Mouse (Mus musculus): ENCODE measurements around the gene Cnbp.

Cnbp gene

GRCm38 (mm10) chr6:87850900-87851614, at the start of gene Cnbp:
TSS of gene Cnbp (minus strand) at chr6:87851106.
- DNase-seq (ENCODE audit: low spot score), result peak; percentile 98

- DNase-seq (ENCODE audit: low spot score), result peak; percentile 29
These were observed 47.1 kb upstream of the Cnbp start for GRCm38 (mm10) chr6:87898028-87898427.

- peak; percentile 30 for DNase-seq (ENCODE audit: low spot score)
These were observed 43.0 kb upstream of the Cnbp start for GRCm38 (mm10) chr6:87893931-87894330.

- peak; percentile 99 for DNase-seq (ENCODE audit: low spot score)
These were observed 36.8 kb upstream of the Cnbp start, which contains the start of gene Copg1 for GRCm38 (mm10) chr6:87887594-87888233. TSS of gene Copg1 (plus strand) at chr6:87887814.

- DNase-seq (ENCODE audit: low spot score), result no peak
These were observed 35.8 kb upstream of the Cnbp start for GRCm38 (mm10) chr6:87886721-87887120.

GRCm38 (mm10) chr6:87882816-87883215, 31.9 kb upstream of the Cnbp start:
- DNase-seq (ENCODE audit: low spot score), result peak; percentile 89

- DNase-seq (ENCODE audit: low spot score), result no peak
These were observed 31.3 kb upstream of the Cnbp start for GRCm38 (mm10) chr6:87882221-87882620.

GRCm38 (mm10) chr6:87879628-87880027, 28.7 kb upstream of the Cnbp start:
- DNase-seq (ENCODE audit: low spot score), result no peak

- DNase-seq (ENCODE audit: low spot score), result no peak
These were observed 28.1 kb upstream of the Cnbp start for GRCm38 (mm10) chr6:87879010-87879409.

- no peak for DNase-seq (ENCODE audit: low spot score)
These were observed 25.2 kb upstream of the Cnbp start for GRCm38 (mm10) chr6:87876068-87876643.

- no peak for DNase-seq (ENCODE audit: low spot score)
These were observed 24.7 kb upstream of the Cnbp start for GRCm38 (mm10) chr6:87875562-87875961.

- DNase-seq (ENCODE audit: low spot score), result peak; percentile 42
These were observed 24.2 kb upstream of the Cnbp start for GRCm38 (mm10) chr6:87875083-87875482.

- DNase-seq (ENCODE audit: low spot score), result no peak
These were observed 23.1 kb upstream of the Cnbp start for GRCm38 (mm10) chr6:87873963-87874362.

- DNase-seq (ENCODE audit: low spot score), result no peak
These were observed 22.2 kb upstream of the Cnbp start for GRCm38 (mm10) chr6:87873104-87873503.

GRCm38 (mm10) chr6:87871240-87871639, 20.3 kb upstream of the Cnbp start:
- DNase-seq (ENCODE audit: low spot score), result no peak

- DNase-seq (ENCODE audit: low spot score), result no peak
These were observed 19.5 kb upstream of the Cnbp start for GRCm38 (mm10) chr6:87870440-87870839.

GRCm38 (mm10) chr6:87868871-87869506, 18.1 kb upstream of the Cnbp start:
- peak; percentile 94 for DNase-seq (ENCODE audit: low spot score)

- DNase-seq (ENCODE audit: low spot score), result no peak
These were observed 16.4 kb upstream of the Cnbp start for GRCm38 (mm10) chr6:87867256-87867655.

GRCm38 (mm10) chr6:87866211-87866610, 15.3 kb upstream of the Cnbp start:
- no peak for DNase-seq (ENCODE audit: low spot score)

GRCm38 (mm10) chr6:87857071-87857470, 6.2 kb upstream of the Cnbp start:
- no peak for DNase-seq (ENCODE audit: low spot score)

- DNase-seq (ENCODE audit: low spot score), result no peak
These were observed 2.5 kb upstream of the Cnbp start for GRCm38 (mm10) chr6:87853446-87853845.

- DNase-seq (ENCODE audit: low spot score), result no peak
These were observed 965 bp upstream of the Cnbp start for GRCm38 (mm10) chr6:87851871-87852270.
